Mouse (Mus musculus): ENCODE measurements around the gene Atp2b2.

GRCm38 (mm10) chr6:113947515-113947914 is 94.9 kb downstream of the Atp2b2 start:
- TF ChIP-seq POLR2AphosphoS5 (IDR thresholded peaks at IDR 0.05; ENCODE audit: borderline replicate concordance, low read depth, low read length) = no peak
- no peak for TF ChIP-seq POLR2A (IDR thresholded peaks at IDR 0.05; ENCODE audit: control insufficient read depth in 1 of 2, insufficient read depth in 1 of 2, low read depth in 1 of 2, low read length in 2 of 2, poor library complexity in 1 of 2)
- no peak for TF ChIP-seq MAX (IDR thresholded peaks at IDR 0.05; ENCODE audit: low read length)
- TF ChIP-seq RAD21 (IDR thresholded peaks at IDR 0.05; ENCODE audit: low read depth, low read length) = no peak

Measured in MEL (cell line).